Mouse (Mus musculus): Measurements from ENCODE around the gene Klhdc8a.
"Not testable (repeated sequence)": the region's sequence is repeated elsewhere in the genome, so short reads cannot be mapped to it uniquely, and the experiment has no call there.

Gene Klhdc8a

DNA sequence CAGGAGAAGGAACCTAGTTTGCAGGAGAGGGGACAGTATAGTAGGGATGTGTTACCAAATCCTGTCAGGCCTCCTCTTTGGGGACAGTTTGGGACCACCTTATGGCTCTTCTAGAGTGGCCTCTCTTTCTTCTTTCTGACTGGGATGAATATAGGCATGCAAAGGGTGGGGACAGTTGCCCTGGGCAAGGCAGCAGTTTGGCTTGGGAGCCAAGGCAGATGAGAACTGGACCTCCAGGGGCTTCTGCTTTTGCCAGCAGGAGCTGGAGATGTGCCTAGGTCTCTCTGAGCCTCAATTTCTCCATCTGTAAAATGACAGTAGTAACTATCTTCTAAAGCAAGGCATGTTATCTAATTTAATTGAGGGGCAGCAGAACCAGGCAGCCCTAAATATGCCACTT is 48.5 kb downstream of the Klhdc8a start:
- no peak for DNase-seq

DNA sequence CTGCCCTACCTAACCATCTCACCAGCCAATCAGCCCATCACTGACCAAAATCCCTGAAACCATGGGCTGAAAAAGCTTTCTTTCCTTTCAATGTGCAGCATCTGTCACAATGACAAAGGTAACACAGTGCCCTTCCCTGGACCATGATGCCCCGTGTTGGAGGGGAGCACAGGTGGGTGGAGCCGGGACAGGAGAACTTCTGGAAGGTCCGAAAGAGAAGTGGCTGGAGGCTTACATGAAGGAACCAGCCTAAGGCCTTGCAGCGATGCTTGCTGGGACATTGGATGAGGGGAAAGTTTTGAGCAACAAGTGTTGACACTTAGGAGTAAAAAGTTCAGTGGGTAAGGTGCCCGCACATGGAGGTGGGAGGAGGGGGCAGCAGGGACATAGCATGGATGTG is 50.0 kb downstream of the Klhdc8a start:
- DNase-seq: no peak

DNA sequence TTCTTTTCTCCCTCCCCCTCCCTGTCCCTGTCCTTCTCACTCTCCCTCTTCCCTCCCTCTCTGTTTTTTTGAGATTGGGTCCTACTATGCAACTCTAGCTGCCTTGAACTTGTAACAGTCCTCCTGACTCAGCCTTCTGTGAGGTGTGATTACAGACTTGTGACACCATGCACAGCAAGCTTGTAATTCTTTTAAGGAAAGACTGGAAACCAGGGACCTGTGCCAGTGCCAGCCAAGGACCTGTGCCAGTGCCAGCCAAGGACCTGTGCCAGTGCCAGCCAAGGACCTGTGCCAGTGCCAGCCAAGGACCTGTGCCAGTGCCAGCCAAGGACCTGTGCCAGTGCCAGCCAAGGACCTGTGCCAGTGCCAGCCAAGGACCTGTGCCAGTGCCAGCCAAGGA is 50.6 kb downstream of the Klhdc8a start:
- DNase-seq: not testable (repeated sequence)

DNA sequence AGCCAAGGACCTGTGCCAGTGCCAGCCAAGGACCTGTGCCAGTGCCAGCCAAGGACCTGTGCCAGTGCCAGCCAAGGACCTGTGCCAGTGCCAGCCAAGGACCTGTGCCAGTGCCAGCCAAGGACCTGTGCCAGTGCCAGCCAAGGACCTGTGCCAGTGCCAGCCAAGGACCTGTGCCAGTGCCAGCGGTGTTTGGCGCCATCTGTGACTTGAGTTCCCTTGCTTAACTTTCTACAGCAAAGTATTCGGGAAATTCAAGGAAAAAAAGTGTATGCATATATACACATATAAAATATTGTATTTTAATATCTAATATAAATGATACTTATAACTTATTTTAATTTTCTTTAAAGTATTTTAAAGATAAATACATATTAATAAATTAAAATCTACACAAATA is 51.2 kb downstream of the Klhdc8a start:
- DNase-seq: not testable (repeated sequence)

DNA sequence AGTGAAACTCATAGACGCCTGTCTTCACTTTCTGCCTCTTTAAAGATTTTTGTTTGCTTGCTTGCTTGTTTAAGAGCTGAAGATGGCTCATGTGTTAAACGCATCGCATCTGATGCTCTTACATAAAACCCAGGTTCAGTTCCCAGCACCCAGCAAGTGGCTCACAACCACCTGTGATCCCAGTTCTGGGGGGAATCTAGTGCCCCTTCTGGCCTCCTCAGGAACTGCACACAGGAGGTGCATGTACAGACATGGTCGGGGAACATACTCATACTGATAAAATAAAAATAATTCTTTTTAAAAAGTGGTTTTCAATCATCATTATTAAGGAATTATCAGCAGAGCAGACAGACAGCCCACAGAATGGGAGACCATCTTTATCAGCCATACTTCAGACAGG is 52.6 kb downstream of the Klhdc8a start:
- no peak for DNase-seq

DNA sequence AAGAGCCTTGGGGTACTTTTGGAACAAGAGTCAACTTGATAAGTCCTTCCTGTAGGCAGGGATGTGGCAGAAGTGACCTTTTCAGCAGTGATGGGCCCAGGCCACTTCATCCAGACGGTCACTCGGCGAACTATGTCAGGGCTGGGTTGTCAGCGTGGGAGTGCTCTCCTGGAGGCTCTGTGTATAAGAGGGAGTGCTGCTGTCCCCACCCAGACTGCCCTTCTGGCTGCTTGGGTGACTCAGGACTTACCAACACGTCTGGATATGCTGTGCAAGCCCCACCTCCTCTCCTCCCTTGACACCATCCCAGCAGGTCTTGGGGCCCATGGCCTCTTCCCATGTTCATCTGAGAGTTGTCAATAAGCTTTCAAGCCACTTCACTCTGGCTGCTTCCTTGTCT is 55.0 kb downstream of the Klhdc8a start:
- DNase-seq: no peak

DNA sequence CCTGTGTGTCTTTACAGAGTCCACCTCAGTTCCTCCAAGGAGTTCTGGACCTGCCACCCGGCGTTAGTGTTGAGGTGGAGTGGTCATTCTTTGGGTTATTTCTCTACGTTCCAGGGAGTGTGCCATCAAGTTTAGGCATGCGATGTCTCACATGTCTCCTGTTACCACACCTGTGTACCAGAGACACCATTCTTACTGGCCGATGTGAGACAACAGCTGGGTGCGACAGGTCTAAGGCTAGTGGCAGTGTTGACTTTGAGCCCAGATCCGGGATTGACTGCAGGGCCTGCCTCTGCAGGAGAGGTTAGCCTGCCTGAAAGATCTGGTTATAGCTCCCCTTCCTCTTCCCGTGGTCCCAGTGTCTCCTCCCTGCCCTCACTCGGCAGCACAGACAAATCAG is 55.8 kb downstream of the Klhdc8a start:
- DNase-seq: no peak

DNA sequence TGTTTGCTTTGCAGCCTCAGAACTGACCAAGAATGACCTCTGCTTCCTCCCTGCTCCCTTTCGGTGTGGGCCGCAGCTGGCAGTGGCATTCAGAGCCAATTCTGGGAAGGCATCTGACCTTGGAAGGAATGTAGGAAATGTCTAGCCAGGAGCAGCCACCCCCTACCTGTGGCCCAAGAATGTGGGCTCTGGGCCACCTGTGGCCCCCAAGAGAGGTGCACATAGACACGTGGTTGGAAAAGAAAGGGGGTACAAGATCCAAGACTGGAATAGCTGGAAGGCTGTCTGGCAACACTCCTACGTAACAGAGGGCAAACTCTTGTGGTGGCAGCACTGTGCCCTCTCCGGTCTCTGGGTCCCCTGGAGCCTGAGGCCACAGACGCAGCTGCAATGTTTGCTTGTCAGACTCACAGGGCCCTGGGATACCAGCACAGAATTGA is 56.8 kb downstream of the Klhdc8a start:
- no peak for DNase-seq

DNA sequence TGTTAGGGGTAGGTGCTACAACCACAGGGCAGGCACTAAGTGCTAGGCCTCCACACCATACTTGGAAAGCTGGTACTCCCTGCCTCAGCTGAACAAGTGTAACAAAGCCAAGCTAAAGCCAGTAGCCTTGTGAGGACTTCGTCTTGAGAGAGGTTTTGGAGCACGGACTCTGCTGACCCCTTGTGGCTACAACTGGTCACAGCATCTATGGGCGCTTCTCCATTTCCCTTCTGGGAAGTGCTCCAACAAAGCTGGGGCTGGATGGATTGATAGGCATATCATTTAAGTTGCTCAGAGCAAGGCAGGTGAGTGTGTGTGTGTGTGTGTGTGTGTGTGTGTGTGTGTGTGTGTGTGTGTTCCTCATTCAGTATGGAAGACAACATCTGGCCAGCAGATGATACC is 57.4 kb downstream of the Klhdc8a start:
- DNase-seq: peak; percentile 77

DNA sequence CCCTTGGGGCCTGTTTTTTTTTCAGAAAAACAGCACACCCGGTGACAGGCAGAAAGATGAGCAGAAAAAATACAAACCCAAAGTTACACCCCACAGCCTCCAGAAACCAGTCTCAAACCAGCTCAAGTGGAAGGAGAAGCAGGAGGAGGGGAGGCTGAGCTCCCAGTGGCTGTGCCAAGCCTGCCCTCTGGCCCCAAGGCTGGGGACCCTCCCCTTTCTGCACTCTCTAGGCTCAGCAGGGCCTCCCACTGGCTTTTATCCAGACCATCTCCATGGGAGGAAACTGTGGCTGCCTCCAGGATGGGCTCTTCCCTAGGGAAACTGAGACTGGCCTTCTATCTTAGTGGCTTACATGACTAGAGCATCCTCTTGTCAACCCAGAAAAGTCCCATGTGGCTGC is 58.4 kb downstream of the Klhdc8a start:
- no peak for DNase-seq

All from right cerebral cortex, postnatal 4 days (tissue).